Mouse (Mus musculus) forebrain, embryonic 16.5 days (tissue): ENCODE results near the gene Ppil2. TPM values are rescaled to one million over a fixed set of nuclear protein-coding genes. Genes with fewer than 3 reads are reported as not detected.

Source experiments
- ATAC-seq: fragments of 200-750 bp; cut with Nextera tagmentation; 2 replicates; pipeline ENCODE4 v1.8.0; 2017; ENCODE audit warnings: mild to moderate bottlenecking, moderate library complexity
- H3K27ac ChIP-seq: fragments of 300-500 bp; sonication (generic); 2 replicates; pipeline ENCODE4 v1.5.1; 2014; ENCODE audit warnings: low read length, control low read depth
- H3K27me3 ChIP-seq: fragments of 300-500 bp; sonication (generic); replicated peaks from 2 replicates; pipeline ENCODE4 v1.6.1; 2014; ENCODE audit warnings: low read length; ENCODE audit not compliant: control insufficient read depth, insufficient read depth
- H3K36me3 ChIP-seq: fragments of 300-500 bp; sonication (generic); 2 replicates; pipeline ENCODE4 v1.6.1; 2014; ENCODE audit not compliant: control insufficient read depth, insufficient read depth
- H3K4me1 ChIP-seq: fragments of 300-500 bp; sonication (generic); replicated peaks from 2 replicates; pipeline ENCODE4 v1.6.1; 2014; ENCODE audit warnings: low read length; ENCODE audit not compliant: control insufficient read depth, insufficient read depth
- H3K4me2 ChIP-seq: fragments of 300-500 bp; sonication (generic); 2 replicates; pipeline ENCODE4 v1.6.1; 2014; ENCODE audit warnings: mild to moderate bottlenecking, low read length, control low read depth
- H3K4me3 ChIP-seq: fragments of 300-500 bp; sonication (generic); replicated peaks from 2 replicates; pipeline ENCODE4 v1.5.1; 2014; ENCODE audit warnings: mild to moderate bottlenecking, low read length, control low read depth
- H3K9ac ChIP-seq: fragments of 300-500 bp; sonication (generic); replicated peaks from 2 replicates; pipeline ENCODE4 v1.6.1; 2014; ENCODE audit warnings: low read depth, low read length, control low read depth
- H3K9me3 ChIP-seq: fragments of 300-500 bp; sonication (generic); 2 replicates; pipeline ENCODE4 v1.6.1; 2016; ENCODE audit warnings: low read length; ENCODE audit not compliant: control insufficient read depth
- WGBS: fragments of 180-500 bp; shearing (Covaris S2); extraction: QIAGEN DNeasy Blood & Tissue Kit; methylation state at CpG from one replicate; pipeline ENCODE4 v1.1.7; 2014; 5-methylcytosine and 5-hydroxymethylcytosine counted together
- microRNA counts: library from miRNA; unstranded; fragments of <30 nt; microRNA quantifications from one replicate; lab custom pipeline; 2016
- microRNA-seq: library from miRNA; unstranded; fragments of <30 nt; microRNA quantifications from one replicate; pipeline ENCODE4, GENCODE M21; 2017
- polyA plus RNA-seq: library from polyadenylated mRNA; unstranded; fragments of >200 nt; fragmentation: Nextera tagmentation; extraction: Ambion mirVana; gene quantifications from 2 replicates; pipeline ENCODE4 v1.2.1, GENCODE M21; 2015

Ppil2 gene
- polyA plus RNA-seq, 1 experiment from 2014 or later, result 182 TPM

DNA sequence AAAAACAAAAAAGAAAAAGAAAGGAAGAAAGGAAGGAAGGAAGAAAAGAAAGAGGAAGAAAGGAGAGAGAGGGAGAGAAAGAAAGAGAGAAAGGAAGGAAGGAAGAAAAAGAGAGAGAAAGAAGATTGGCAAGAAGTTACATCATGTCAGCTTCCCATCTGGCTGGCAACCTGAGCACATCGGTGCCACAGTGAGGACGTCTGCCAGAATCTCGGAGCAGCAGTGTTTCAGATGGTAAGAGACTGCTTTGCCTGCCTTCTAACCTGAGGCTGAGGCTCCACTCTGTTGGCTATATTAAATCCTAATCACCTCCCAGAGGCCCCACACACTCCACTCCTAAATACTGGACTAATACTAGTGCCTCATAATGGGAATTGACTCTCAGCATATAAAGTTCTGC lies 57.2 kb downstream of the Ppil2 start:
- Histone ChIP-seq H3K27me3 (no peaks in the 10 kb centered on the region), H3K4me3 (no peak overlapping the region), H3K36me3 (0 out of 2 replicates have a peak, but pooled peaks cover 3% of the 10 kb centered on the region), H3K4me2 (no peak overlapping the region), H3K27ac (no peak overlapping the region; the same call in 1 of the 2 replicates), H3K9me3 (no peaks in the 10 kb centered on the region), H3K4me1 (peaks cover 13% of the 10 kb centered on the region), H3K9ac (no peak overlapping the region)
- no peak; the same call in 1 of the 2 replicates for ATAC-seq
- WGBS, result 42% methylated on average over 3 of the region's 3 CpGs

DNA sequence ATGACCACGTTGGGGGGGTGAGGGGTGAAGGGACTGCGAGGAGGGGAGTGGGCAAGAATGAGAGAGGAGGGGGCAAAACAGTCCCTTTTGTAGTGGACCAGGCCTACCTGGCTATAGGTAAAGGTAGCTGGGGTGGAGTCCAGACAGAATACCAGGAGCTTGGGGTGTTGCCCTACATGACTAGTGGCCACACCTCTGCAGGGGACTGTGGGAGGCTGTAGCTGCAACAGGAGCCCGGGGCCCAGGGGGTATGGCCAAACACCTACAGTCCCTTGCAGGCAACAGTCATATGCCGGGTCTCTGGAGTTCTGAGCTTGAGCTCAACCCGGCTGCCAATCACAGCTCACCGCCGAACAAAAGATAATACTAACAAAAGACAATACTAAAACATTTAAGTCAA lies 59.0 kb downstream of the Ppil2 start:
- H3K4me2 ChIP-seq, result no peak overlapping the region
- no peak for ATAC-seq
- WGBS, result 77% methylated on average over 7 of the region's 7 CpGs
- H3K27ac ChIP-seq, result no peak overlapping the region
- peaks cover 7% of the 10 kb centered on the region; the same call in 1 of the 2 replicates for H3K36me3 ChIP-seq
- H3K9me3 ChIP-seq, result no peaks in the 10 kb centered on the region
- no peak overlapping the region for H3K4me3 ChIP-seq
- no peaks in the 10 kb centered on the region for H3K27me3 ChIP-seq
- peaks cover 13% of the 10 kb centered on the region for H3K4me1 ChIP-seq
- H3K9ac ChIP-seq, result no peak overlapping the region

- peaks cover 4% of the 10 kb centered on the region for H3K4me1 ChIP-seq
- no peak overlapping the region for H3K9ac ChIP-seq
- H3K27me3 ChIP-seq, result no peaks in the 10 kb centered on the region
- ATAC-seq, result no peak
- H3K4me3 ChIP-seq, result no peak overlapping the region
- 91% methylated on average over 1 of the region's 1 CpGs for WGBS
- H3K4me2 ChIP-seq, result no peak overlapping the region
- no peaks in the 10 kb centered on the region for H3K9me3 ChIP-seq
- peaks cover 7% of the 10 kb centered on the region for H3K36me3 ChIP-seq
- H3K27ac ChIP-seq, result no peak overlapping the region
These were observed 61.2 kb downstream of the Ppil2 start for GRCm38 (mm10) chr16:17049886-17050285.

DNA sequence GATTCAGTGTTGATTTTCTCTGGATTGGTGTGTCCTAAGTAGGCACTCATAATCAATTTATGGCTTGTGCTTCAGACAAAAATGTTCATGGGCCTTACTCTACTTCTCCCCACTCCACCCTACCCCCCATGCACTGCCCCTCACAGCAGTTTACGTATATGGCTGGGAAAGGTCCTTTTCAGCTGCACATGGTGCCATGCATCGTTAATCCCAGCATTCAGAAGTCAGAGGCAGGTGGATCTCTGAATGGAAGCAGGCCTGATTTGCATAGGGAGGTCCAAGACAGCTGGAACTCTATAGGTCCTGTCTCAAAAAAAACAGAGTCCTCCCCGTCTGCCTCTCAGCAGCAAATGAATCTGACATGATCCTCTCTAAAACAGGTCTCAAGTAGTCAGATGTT lies 65.8 kb downstream of the Ppil2 start:
- no peaks in the 10 kb centered on the region for H3K27me3 ChIP-seq
- H3K4me3 ChIP-seq, result no peak overlapping the region
- 29% methylated on average over 3 of the region's 3 CpGs for WGBS
- H3K27ac ChIP-seq, result no peak overlapping the region
- no peaks in the 10 kb centered on the region for H3K4me1 ChIP-seq
- no peak for ATAC-seq
- H3K36me3 ChIP-seq, result peaks cover 11% of the 10 kb centered on the region
- no peak overlapping the region for H3K4me2 ChIP-seq
- H3K9ac ChIP-seq, result no peak overlapping the region
- H3K9me3 ChIP-seq, result no peaks in the 10 kb centered on the region

DNA sequence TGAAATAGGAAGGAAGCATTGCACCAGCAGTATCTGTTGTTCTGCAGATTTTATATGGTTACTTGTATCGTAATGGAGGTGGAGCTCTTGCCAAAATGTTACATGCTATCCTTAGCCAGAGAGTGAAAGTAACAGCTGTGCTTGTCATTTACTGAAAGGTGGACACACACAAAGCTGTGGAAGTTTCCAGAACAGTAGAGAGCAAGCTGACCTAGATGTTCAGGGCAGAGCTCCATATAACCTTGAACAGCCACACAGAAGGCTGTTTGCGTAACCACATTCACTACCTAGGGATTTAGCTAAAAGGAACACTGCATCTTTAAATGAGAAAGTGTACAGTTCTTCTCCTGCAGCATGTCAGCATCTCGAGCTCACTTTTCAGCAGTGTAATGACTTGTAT lies 66.7 kb downstream of the Ppil2 start:
- ATAC-seq, result no peak
- peaks cover 14% of the 10 kb centered on the region for H3K36me3 ChIP-seq
- no peak overlapping the region for H3K9ac ChIP-seq
- H3K4me3 ChIP-seq, result no peak overlapping the region
- 76% methylated on average over 3 of the region's 3 CpGs for WGBS
- no peaks in the 10 kb centered on the region for H3K27me3 ChIP-seq
- no peak overlapping the region; the same call in 1 of the 2 replicates for H3K27ac ChIP-seq
- H3K9me3 ChIP-seq, result no peaks in the 10 kb centered on the region
- H3K4me2 ChIP-seq, result no peak overlapping the region
- H3K4me1 ChIP-seq, result no peaks in the 10 kb centered on the region

DNA sequence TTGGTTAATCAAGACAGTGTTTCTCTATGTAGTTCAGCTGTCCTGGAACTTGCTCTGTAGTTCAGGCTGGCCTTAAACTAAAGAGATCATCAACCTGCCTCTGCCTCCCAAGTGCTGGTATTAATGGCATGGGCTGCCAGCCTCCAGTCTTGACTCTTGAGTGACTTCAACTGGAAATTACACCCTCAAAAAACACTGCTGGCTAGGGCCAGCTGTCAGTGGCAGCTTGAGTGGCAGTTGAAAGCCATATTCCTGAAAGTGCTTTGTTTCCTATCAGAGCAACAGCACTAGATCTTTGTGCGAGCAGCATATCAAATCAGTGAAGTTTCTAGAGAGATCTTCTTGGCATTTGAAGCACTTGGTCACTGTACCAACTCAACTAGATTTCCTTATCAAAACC lies 69.6 kb downstream of the Ppil2 start:
- no peak for ATAC-seq
- Histone ChIP-seq H3K36me3 (peaks cover 10% of the 10 kb centered on the region), H3K27ac (no peak overlapping the region), H3K4me3 (no peak overlapping the region), H3K27me3 (no peaks in the 10 kb centered on the region), H3K4me2 (no peak overlapping the region), H3K9me3 (no peaks in the 10 kb centered on the region), H3K4me1 (peaks cover 3% of the 10 kb centered on the region; the same call in 1 of the 2 replicates), H3K9ac (no peak overlapping the region)
- whole genome bisulfite sequencing, result 88% methylated on average over 1 of the region's 1 CpGs

GRCm38 (mm10) chr16:17040716-17041115 lies 70.3 kb downstream of the Ppil2 start:
- WGBS, result 89% methylated on average over 3 of the region's 3 CpGs

More at GRCm38 (mm10) chr16:17040716-17041115, 70.3 kb downstream of the Ppil2 start:
- peaks cover 14% of the 10 kb centered on the region for H3K36me3 ChIP-seq
- no peak overlapping the region for H3K4me2 ChIP-seq
- no peaks in the 10 kb centered on the region for H3K9me3 ChIP-seq
- H3K4me3 ChIP-seq, result no peak overlapping the region
- no peak overlapping the region for H3K9ac ChIP-seq
- no peak overlapping the region for H3K27ac ChIP-seq
- H3K4me1 ChIP-seq, result peaks cover 3% of the 10 kb centered on the region; the same call in 1 of the 2 replicates
- no peak for ATAC-seq
- H3K27me3 ChIP-seq, result no peaks in the 10 kb centered on the region

MicroRNAs within 50 kb of the gene (microRNA counts, 519-probe panel; counts per million panel counts)
- microRNA mmu-miR-130b (lab: Ali Mortazavi, UCI) (3,547 counts per million, percentile 89 among the panel's probes with 10 or more counts), microRNA mmu-miR-301b (lab: Ali Mortazavi, UCI) (2,696 counts per million, percentile 69 among the panel's probes with 10 or more counts)

Small RNA genes within 50 kb of the gene (microRNA-seq; reads per million reads assigned to microRNA genes)
- gene Mir130b (5,581 reads per million, percentile 92 among the genes with 10 or more reads in this experiment), gene Mir301b (129 reads per million, percentile 58 among the genes with 10 or more reads in this experiment)

Other genes starting within 250 kb of the Ppil2 start
- 0.25 TPM in 1 of 2 replicates, not detected in the other for gene Igll1, start 247.3 kb downstream of the Ppil2 start, polyA plus RNA-seq
- 72.5 and 84.1 TPM in 2 replicates for gene Top3b, start 240.5 kb downstream of the Ppil2 start, polyA plus RNA-seq
- 3.0 and 4.4 TPM in 2 replicates for gene Vpreb1, start 240.4 kb downstream of the Ppil2 start, polyA plus RNA-seq
- gene Ppm1f, start 214.8 kb downstream of the Ppil2 start, polyA plus RNA-seq, result 28.3 and 29.3 TPM in 2 replicates
- gene Mapk1, start 127.9 kb downstream of the Ppil2 start, polyA plus RNA-seq, result 196 and 210 TPM in 2 replicates
- 171 and 173 TPM in 2 replicates for gene Ypel1, start 41.6 kb downstream of the Ppil2 start, polyA plus RNA-seq
- gene 2610318N02Rik, start 13.9 kb upstream of the Ppil2 start, polyA plus RNA-seq, result 18.4 and 21.2 TPM in 2 replicates
- 36.8 and 40.3 TPM in 2 replicates for gene Sdf2l1, start 21.1 kb upstream of the Ppil2 start, polyA plus RNA-seq
- gene Ydjc, start 33.4 kb upstream of the Ppil2 start, polyA plus RNA-seq, result 26.2 and 32.9 TPM in 2 replicates
- 1.7 and 2.4 TPM in 2 replicates for gene Ccdc116, start 36.0 kb upstream of the Ppil2 start, polyA plus RNA-seq
- gene Ube2l3, start 91.4 kb upstream of the Ppil2 start, polyA plus RNA-seq, result 298 and 325 TPM in 2 replicates
- 1.8 and 2.3 TPM in 2 replicates for gene Rimbp3, start 97.3 kb upstream of the Ppil2 start, polyA plus RNA-seq
- gene Hic2, start 122.3 kb upstream of the Ppil2 start, polyA plus RNA-seq, result 7.1 and 9.4 TPM in 2 replicates
- gene Tmem191c, start 164.8 kb upstream of the Ppil2 start, polyA plus RNA-seq, result 23.0 and 43.0 TPM in 2 replicates
- 1.4 and 2.1 TPM in 2 replicates for gene Serpind1, start 220.1 kb upstream of the Ppil2 start, polyA plus RNA-seq